Mouse (Mus musculus): ENCODE data around the gene Tmprss6.

The Tmprss6 gene

DNA sequence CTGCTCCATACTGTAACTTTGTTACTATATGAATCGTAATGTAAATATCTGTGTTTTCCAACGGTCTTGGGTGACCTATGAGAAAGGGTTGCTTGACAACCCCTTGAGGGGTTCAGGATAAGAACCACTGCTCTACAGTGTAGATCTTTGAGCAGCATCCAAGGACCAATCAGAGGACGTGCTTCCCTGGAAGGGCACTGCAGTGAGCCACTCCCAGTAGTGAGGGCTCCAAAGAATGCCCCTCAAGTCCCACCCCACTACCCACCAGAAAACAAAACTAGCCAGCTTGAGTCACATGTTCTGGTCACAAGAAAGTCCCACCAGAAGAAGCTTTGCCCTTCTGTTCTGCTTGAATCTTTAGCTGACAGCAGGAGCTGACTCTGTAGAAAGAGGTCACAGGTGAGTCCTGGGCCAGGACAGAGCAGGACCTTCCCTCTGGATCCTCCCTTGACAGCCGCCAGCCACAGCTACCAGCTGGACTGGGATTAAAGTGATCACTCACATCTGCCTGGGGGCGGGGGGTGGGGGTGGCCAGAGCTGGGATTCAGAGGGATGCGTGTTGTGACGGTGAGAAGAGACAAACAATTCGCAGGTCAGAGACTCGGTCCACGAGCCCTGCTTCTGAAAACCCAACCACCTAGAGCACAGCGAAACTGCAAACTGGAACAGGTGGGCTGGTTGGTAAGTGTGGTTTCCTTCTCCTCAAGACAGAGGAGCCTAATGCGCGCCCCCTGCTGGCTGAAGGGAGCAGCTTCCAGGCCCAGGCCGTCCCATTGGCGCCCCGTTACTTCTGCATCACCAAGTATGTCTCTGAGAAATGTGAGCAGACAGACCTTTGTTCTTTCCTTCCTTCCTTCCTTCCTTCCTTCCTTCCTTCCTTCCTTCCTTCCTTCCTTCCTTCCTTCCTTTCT, 46.1 kb downstream of the Tmprss6 start:
- peak; percentile 91 for DNase-seq (ENCODE audit: low read depth, low spot score)

DNA sequence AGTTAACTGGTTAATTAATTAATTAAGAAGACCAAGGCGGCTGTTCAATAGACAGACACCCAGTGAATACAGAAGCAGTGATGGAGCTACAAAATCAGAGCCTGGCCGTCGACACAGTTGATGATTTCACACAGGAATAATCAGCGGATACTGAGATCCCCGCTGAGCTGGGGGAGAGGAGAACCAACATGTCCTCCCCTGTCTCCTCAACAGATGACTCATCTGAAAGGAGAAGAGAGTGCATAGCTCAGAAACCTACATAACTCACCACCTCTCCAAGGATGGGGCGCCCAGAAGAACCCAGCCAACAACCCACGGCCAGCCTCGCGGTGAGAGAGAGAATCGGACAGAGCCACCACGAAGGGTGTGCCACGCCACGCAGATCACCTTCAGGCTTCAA, 48.0 kb downstream of the Tmprss6 start:
- DNase-seq (ENCODE audit: low read depth, low spot score): no peak

DNA sequence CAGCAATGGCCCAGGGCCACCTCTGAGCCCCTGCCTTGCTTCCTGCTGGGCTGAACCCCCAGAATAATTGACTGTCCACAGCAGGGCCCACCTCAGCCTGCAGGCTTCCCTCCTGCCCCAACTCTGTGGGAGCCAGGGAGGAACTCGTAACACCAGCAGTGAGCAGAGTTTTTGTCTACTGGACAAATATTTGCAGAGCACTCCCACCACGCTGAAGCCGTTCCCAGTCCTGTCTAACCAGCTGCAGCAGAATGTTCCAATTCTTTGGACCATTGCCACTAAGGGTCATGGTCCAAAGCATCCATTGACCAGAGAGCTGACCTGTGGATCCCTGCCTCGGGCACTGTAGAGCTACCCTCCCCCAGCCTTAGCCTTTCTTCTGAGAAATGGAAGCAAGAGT, 51.5 kb downstream of the Tmprss6 start:
- no peak for DNase-seq (ENCODE audit: low read depth, low spot score)

DNA sequence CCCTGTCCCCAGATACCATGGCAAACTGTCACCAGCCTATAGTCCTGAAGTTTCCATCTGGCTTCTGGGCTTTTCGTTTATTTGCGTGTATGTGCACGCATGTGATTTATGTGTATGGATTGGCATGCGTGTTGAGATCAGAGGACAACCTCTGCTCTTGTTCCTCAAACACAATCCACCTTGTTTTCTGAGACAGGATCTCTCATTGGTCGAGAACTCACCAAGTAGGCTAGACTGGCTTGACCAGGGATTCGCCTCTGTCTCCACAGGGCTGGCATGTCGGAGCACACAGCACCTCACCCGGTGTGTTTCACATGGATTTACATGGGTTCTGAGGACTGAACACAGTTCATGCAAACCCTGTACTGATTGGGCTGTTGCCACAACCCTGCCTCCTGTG, 54.3 kb downstream of the Tmprss6 start:
- no peak for DNase-seq (ENCODE audit: low read depth, low spot score)

DNA sequence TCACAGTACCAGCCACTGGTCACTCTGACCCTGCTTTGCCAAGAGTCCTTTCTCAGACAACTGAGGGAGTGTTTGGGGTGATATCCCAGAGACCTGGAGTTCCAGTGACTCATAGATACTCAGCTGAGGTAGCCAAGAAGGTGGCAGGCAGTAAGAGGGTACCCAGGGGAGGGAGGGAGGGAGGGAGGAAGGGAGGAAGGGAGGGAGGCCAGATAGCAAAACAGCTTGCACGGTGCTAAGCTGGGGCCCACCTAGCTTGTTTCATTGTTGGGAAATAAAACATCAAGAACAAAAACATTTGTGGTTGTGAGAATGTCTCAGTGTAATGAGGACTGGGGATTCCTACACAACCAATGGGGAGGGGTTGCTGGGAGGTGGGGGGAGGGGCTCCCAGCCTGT, 54.7 kb downstream of the Tmprss6 start:
- no peak for DNase-seq (ENCODE audit: low read depth, low spot score)

DNA sequence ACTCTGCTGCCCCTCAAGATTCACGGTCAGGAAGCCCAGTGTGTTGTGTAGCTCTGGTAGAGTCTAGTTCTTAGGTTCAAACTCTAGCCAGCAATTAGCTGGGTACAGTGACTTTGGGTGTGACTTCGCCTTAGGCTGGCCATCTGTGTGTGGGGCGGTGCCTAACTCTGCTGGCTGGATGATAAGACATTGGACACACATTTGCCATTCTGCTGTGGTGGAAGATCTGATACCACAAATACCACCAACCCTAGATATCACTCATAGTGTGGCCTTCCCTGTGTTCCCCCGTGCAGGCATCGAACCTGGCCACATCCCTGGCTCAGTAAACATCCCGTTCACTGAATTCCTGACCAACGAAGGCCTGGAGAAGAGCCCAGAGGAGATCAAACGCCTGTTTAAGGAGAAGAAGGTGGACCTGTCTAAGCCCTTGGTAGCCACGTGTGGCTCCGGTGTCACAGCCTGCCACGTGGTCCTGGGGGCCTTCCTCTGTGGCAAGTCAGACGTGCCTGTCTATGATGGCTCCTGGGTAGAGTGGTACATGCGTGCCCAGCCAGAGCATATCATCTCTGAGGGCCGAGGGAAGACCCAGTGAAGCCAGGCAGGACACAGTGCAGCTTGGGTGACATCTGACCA, 55.2 kb downstream of the Tmprss6 start:
- DNase-seq (ENCODE audit: low read depth, low spot score): no peak

DNA sequence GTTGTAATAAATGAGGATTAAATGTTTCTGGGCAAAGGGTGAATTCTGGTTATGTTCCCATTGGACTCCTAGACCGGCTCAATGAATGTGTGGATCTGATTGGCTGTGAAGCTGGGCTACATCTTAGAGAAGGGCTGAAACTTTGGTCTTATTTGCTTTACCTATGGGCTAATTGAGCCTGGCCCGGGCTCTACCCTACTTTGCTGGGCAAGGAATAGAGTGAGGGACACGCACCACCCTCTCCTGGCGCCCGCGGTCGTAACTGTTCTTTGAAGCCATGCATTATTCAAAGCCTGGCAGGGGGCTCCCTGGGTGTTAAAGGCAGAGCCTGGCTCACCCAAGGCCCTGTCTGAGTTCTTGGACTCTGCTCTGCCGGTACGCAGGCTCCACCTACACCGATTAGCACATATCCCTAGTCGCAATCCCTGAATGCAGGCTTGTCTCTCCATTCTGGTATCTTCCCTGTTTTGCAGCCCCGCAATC, 58.8 kb downstream of the Tmprss6 start:
- peak; percentile 57 for DNase-seq (ENCODE audit: low read depth, low spot score)

DNA sequence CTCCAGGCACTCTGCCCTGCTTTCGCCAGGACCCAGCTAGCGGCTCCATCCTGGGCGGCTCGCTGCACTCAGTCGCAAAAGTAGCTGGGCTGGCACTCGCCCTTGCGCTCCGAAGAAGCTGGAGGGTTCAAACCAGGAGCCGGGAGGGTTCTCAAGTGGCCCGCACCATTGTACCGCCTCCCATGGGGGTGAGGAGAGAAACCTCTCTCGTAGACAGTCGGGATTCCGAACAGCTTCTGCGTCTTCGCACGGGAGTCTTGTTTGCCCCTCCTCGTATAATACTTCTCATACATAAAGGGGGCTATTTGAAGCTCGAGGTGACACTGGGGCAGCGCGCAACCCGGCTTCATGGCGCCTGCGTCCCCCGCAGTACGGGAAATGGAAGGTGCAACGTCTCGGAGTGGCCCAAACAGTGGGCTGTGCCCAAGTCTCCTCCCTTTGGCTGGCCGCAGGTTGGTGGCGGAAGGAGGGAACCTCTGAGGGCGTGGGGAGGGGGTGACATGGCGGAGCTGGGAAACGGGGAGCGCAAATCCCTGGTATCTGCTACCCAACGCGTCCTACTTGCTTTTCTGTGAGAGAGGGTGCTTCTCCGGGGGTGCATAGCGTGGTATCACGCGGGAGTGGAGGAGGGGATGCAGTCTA, 62.0 kb downstream of the Tmprss6 start, which contains the start of gene Mpst:
Gene Mpst (plus strand): TSS at position 124 of the 642 bp plus-strand sequence.
- peak; percentile 93 for DNase-seq (ENCODE audit: low read depth, low spot score)

DNA sequence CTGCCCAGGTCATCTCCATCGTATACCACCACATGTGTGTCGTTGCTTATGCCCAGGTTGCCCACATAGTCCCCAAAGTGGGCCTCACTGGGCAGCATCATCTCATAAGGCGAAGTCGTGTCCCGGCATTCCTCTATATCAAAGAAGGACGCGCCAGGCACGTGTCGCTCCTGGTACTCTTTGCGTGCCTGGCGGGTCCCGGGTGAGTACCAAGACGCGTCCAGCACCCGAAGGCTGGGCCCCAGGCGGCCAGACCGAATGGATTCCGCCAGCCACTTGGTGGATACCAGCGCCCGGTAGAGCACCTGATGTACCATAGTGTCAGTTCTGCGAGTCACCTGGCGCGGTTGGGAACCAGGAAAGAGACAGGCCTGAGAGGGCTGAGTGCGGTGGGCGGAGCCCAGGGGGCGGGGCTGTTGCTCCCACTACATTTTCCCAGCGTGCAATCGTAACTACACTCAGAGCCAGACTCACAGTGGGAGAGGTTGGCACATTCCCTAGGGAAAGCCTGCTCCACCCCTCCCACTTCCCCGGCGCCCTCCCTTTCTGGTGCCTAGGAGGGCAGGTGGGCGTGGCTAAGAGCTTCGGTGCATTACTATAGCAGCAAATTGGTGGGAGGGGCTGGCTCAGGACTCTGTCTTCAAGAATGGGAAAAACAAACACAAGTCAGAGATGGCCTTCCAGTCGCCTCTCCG, 62.8 kb downstream of the Tmprss6 start, which contains the start of gene Tst:
Gene Tst (minus strand): TSS at position 391 of the 695 bp plus-strand sequence.
- DNase-seq (ENCODE audit: low read depth, low spot score): peak; percentile 99

DNA sequence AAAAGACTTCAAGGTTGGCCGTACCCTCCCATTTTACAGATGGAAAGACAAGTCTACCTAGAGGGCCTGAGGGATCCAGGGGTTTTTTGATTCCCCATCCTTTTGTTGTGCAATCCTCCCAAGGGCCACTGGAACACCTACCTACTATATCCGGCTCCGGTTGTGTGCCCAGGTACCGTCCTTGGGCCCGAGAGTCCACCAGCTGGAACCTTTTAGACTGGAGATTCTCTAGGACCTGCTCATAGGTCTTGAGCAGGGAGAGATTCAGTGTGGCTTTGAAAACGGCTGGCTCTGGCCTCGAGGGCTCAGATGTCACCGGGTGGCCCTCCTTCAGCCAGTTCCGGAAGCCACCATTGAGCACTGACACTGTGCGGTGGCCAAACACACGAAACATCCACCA, 63.3 kb downstream of the Tmprss6 start:
- DNase-seq (ENCODE audit: low read depth, low spot score): no peak

DNA sequence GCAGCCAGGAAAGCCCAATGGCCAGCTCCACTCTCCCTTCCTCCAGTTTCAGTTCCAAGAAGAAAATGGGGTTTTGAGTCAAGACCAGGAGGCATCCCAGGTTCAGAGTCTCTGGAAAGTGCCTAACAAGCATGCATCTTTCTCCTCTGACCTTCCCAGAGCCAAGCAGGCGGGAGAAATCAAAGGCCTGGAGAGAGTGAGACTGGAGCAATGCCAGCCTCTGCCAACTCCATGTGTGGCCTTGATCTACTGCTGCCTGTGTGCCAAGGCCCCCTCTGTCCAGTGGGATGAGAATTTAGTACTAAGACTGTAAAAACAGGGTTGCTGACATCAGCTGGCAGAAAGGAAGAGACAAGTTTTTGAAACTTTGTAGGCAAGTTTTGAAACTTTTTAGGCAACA, 64.5 kb downstream of the Tmprss6 start:
- DNase-seq (ENCODE audit: low read depth, low spot score): no peak

DNA sequence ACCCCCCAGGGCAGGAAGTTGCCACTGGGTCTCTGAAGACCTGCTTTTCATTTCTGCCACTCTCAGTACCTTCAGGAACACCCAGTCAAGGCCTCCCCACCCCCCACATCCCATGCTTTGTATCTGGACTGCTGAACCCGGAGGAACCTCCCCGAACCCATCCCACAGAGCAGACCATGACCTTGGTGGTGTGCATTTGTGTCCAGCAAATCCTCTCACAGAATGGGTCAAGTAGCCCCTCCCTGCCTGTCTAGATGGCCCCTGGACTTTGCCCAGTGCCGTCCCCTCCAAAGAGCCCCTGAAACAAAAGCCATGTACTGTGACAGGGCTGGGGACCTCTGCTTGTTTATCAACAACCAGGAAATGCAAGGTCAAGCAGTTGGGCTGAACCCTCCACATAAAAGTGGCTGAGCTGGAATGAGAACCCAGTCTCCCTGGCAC, 65.1 kb downstream of the Tmprss6 start:
- DNase-seq (ENCODE audit: low read depth, low spot score): peak; percentile 80

DNA sequence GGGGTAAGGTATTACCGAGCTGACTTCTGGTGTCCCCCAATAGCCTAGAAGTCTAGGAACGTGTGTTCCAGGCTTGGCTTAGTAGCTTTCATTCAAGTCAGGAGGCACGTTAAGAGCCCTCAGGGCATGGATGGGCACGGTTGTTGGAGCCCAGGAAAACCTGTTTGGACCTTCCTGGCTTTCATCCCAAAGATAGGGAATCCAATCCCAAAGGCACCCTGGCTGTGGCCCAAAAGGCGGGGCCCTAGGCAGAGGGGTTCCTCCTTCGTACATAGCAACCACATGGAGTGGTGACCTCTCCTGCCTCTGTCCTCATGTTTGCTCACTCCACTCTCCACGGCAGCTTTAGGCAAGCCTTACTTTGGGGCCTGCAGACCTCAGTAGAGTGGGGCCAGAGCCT, 66.0 kb downstream of the Tmprss6 start:
- no peak for DNase-seq (ENCODE audit: low read depth, low spot score)

DNA sequence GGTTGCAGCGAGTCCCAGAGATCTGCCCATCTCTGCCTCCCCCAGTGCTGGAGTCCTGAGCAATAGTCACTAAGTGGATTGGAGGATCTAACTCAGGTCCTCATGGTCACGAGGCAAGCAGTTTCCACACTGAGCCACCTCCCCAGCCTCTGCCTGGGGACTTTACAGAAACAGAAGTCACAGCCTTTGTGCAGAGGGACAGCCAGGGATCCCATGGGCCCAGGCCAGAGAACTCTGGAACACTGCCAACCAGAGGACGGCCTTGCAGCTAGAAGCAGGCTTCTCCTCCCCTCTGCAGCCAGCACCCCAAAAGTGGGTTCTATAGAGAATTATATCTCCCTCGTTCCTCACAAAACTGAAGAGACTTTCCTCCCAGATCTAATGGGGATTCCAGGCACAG, 66.5 kb downstream of the Tmprss6 start:
- DNase-seq (ENCODE audit: low read depth, low spot score): no peak

DNA sequence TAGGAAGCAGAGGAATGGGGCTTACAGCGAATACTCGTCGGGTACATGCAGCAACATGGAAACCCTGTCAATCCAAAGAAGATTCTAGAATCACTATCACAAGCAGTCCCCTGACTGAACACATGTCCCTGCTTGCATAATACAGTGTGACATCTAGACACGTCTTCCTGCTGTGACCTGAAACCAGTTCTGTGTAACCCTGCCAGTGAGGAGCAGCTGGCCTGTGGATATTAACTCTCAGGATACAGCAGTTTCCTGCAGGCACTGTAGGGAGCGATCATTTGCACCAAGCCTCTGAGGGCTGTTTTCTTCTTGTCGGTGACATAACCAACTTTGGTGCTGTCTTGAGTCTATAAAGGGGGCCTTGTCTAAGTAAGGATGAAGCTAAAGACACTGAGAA, 67.1 kb downstream of the Tmprss6 start:
- no peak for DNase-seq (ENCODE audit: low read depth, low spot score)

DNA sequence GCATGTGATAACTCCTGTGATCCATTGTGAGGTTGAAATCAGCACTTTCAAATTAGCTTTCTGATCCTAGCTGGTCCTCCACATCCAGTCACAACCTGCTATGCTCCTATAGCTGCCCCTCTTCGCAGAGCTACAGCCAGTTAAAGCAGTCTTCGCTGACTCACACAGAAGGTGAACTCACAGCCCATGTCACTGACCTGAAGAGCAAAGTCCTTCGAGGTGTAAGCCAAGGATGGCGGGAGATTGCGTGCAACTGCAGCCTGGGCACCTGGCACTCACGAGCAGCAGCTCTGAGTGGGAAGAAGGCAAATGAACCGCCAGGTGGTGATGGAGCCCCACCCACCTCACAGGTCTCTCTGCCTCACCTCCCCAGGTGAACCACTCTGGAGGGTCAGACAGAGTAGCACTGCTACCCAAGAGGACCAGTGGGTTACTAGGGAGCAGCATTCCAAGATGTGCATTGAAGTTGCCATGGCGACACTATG, 72.9 kb downstream of the Tmprss6 start, which contains the start of gene Tex33:
Gene Tex33 (minus strand): TSS at position 435 of the 485 bp plus-strand sequence.
- DNase-seq (ENCODE audit: low read depth, low spot score): no peak

DNA sequence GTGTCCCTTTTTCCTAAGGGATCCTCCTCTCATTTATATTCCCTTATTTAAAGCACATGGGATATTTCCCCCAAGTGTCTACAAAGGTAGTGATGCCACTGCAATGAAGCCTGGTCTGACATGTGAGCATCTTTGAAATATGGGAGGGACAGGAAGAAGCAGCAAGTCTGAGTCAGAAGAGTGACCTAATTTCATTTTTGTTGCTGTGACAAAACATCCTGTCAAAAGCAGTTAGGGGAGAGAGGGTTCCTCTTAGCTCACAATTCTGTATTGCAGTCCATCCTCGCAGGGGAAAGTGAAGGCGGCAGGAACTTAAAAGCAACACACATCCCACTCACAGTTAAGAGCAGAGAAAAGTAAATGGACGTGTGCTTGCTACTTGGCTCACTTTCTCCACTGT, 77.6 kb downstream of the Tmprss6 start:
- no peak for DNase-seq (ENCODE audit: low read depth, low spot score)

Measured in ZHBTc4 (cell line).